Mouse (Mus musculus) midbrain, embryonic 16.5 days (tissue): ENCODE results near the gene Gm5127. TPM values are rescaled to one million over a fixed set of nuclear protein-coding genes. Genes with fewer than 3 reads are reported as not detected.
A peak's percentile ranks its signal among the peaks of the same experiment; 100 is the strongest.

Source experiments
- ATAC-seq: fragments of 200-750 bp; cut with Nextera tagmentation; 2 replicates; pipeline ENCODE4 v1.8.0; 2017; ENCODE audit warnings: moderate TSS enrichment
- H3K27ac ChIP-seq: fragments of 300-500 bp; sonication (generic); 2 replicates; pipeline ENCODE4 v1.5.1; 2014; ENCODE audit warnings: mild to moderate bottlenecking, low read length, mixed read lengths
- H3K27me3 ChIP-seq: fragments of 300-500 bp; sonication (generic); 2 replicates; pipeline ENCODE4 v1.6.1; 2014; ENCODE audit warnings: low read depth, low read length, mixed read lengths; ENCODE audit not compliant: control insufficient read depth, insufficient read depth
- H3K36me3 ChIP-seq: fragments of 300-500 bp; sonication (generic); 2 replicates; pipeline ENCODE4 v1.6.1; 2014; ENCODE audit warnings: mild to moderate bottlenecking, low read length, moderate library complexity, mixed read lengths; ENCODE audit not compliant: control insufficient read depth, insufficient read depth
- H3K4me1 ChIP-seq: fragments of 300-500 bp; sonication (generic); 2 replicates; pipeline ENCODE4 v1.6.1; 2014; ENCODE audit warnings: mild to moderate bottlenecking, low read length, mixed read lengths; ENCODE audit not compliant: control insufficient read depth, insufficient read depth
- H3K4me2 ChIP-seq: fragments of 300-500 bp; sonication (generic); 2 replicates; pipeline ENCODE4 v1.6.1; 2014; ENCODE audit warnings: mild to moderate bottlenecking, low read length, mixed read lengths
- H3K4me3 ChIP-seq: fragments of 300-500 bp; sonication (generic); 2 replicates; pipeline ENCODE4 v1.5.1; 2014; ENCODE audit warnings: low read depth, mild to moderate bottlenecking, low read length, moderate library complexity, mixed read lengths
- H3K9ac ChIP-seq: fragments of 300-500 bp; sonication (generic); 2 replicates; pipeline ENCODE4 v1.6.1; 2014; ENCODE audit warnings: low read depth, low read length, mixed read lengths
- H3K9me3 ChIP-seq: fragments of 300-500 bp; sonication (generic); replicated peaks from 2 replicates; pipeline ENCODE4 v1.6.1; 2014; ENCODE audit warnings: mild to moderate bottlenecking, low read length, mixed read lengths; ENCODE audit not compliant: control insufficient read depth, poor library complexity, severe bottlenecking
- WGBS: fragments of 180-500 bp; shearing (Covaris S2); extraction: QIAGEN DNeasy Blood & Tissue Kit; methylation state at CpG from one replicate; pipeline ENCODE4 v1.1.7; 2014; 5-methylcytosine and 5-hydroxymethylcytosine counted together
- polyA plus RNA-seq: library from polyadenylated mRNA; unstranded; fragments of >200 nt; fragmentation: Nextera tagmentation; extraction: Ambion mirVana; gene quantifications from 2 replicates; pipeline ENCODE4 v1.2.1, GENCODE M21; 2015

Gm5127 gene
- 0.13 and 0.30 TPM in 2 replicates for polyA plus RNA-seq

DNA sequence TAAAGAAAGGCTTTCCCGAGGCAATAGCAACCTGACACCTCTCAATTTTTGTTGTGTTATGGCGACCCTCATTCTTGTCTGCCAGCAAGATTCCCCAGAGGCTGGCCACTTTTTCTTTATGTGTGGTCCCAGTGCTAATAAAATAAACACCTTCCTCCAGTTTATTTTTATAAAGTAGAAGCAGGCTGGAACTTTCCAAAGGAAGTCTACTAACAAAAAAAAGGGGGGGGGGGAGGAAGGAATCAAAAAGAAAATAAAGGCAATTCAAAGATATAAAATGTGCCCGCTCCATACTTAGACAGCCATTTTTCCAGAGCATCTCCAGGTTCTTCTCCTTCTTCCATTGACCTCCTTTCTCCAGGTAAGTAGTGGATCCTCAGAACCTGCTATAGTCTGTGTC lies at the start of gene Gm5127:
Gm5127 (plus strand) TSS at position 301 of the 400 bp plus-strand sequence.
- Histone ChIP-seq H3K36me3 (no peaks in the 10 kb centered on the region), H3K4me2 (no peak within 1 kb of the TSS), H3K9ac (no peak within 1 kb of the TSS), H3K4me3 (no peak within 1 kb of the TSS), H3K4me1 (no peaks in the 10 kb centered on the region), H3K27me3 (no peaks in the 10 kb centered on the region), H3K27ac (no peak within 1 kb of the TSS), H3K9me3 (no peaks in the 10 kb centered on the region)
- no peak for ATAC-seq
- 61% methylated on average over 3 of the region's 3 CpGs for WGBS

DNA sequence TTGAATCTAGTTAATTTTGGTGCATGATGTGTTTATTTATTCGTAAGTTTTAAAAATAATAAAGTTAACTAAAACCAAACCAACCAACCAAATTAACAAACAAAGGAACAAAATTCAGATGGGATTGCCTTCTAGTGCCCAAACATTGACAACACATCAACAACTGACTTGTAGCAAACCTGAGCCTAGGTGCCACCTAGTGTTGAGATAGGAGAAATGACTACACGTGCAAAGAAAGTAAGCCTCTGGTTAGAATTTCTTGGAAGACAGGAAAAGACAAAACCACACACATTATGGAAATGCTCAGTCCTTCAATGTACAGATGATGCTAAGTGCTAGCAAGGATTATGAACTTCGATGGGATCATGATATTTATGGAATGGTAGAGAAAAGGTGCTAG lies 46.6 kb upstream of the Gm5127 start:
- no peaks in the 10 kb centered on the region for H3K27me3 ChIP-seq
- 38% methylated on average over 3 of the region's 3 CpGs for WGBS
- no peak overlapping the region for H3K27ac ChIP-seq
- H3K9ac ChIP-seq, result no peak overlapping the region
- ATAC-seq, result no peak
- no peaks in the 10 kb centered on the region for H3K36me3 ChIP-seq
- H3K4me3 ChIP-seq, result no peak overlapping the region
- H3K4me2 ChIP-seq, result no peak overlapping the region
- H3K9me3 ChIP-seq, result no peaks in the 10 kb centered on the region
- no peaks in the 10 kb centered on the region for H3K4me1 ChIP-seq

DNA sequence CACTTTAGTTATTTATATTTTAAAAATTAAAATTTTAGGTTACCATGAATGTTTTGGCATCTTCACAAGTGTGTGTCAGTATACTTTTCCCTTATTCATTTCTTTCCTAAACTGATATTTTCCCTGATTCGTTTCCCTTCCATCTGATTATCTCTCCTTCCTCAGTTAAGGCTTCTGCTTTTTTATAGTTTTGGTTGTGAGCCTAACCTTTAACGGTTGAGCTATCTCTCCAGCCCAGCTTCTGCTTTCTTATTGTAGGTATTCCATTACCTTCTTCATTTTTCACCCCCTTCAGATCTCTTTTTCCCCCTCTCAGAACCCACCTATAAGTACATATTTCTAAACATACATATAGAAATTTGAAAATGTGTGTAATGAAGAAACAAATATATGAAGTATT lies 27.5 kb upstream of the Gm5127 start:
- H3K27ac ChIP-seq, result no peak overlapping the region
- no peak for ATAC-seq
- H3K4me1 ChIP-seq, result no peaks in the 10 kb centered on the region
- no peak overlapping the region for H3K4me2 ChIP-seq
- no peaks in the 10 kb centered on the region for H3K9me3 ChIP-seq
- no peaks in the 10 kb centered on the region for H3K27me3 ChIP-seq
- no peak overlapping the region for H3K9ac ChIP-seq
- H3K36me3 ChIP-seq, result no peaks in the 10 kb centered on the region
- 82% methylated on average over 2 of the region's 2 CpGs for WGBS
- no peak overlapping the region for H3K4me3 ChIP-seq

DNA sequence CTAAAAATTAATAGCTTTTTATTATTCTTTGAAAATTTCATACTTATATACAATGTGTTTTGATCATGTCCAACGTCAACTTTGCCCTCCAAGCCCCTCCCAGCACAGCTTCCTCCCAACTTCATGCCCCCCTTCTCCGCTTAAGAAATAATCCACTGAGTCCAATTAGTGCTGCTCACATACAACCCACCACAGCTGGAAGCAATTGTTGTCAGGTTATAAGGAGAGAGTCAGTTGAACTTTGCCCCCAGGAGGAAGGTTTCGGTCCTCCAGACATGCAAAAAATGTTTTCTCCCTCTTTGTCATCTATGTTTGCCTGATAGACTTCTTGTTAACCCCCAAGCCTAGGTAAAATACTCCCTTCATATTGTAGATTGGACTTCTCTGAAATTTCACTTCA lies 4.0 kb upstream of the Gm5127 start:
- no peaks in the 10 kb centered on the region for H3K9me3 ChIP-seq
- no peaks in the 10 kb centered on the region for H3K4me1 ChIP-seq
- H3K27me3 ChIP-seq, result no peaks in the 10 kb centered on the region
- ATAC-seq, result no peak
- 53% methylated on average over 3 of the region's 3 CpGs for WGBS
- no peak overlapping the region for H3K9ac ChIP-seq
- no peaks in the 10 kb centered on the region for H3K36me3 ChIP-seq
- no peak overlapping the region for H3K27ac ChIP-seq
- H3K4me2 ChIP-seq, result no peak overlapping the region
- H3K4me3 ChIP-seq, result no peak overlapping the region

DNA sequence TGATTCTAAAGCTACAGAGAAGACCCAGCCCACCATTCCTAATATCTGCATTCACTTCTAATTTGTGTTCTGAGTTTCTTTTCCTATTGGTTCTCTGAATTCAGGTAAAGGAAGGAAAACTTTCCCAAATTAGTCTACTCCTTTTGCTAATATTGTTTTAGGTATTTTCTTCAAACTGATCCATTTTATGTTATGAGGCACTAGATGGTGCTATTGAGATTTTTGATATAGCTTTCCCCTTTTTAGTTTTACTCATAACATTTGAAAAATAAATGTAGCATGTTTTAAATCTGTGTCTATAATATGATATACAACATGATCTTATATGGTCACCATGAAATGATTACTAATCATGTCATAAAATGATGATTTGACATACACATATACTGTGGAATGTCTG lies 2.6 kb upstream of the Gm5127 start:
- H3K4me2 ChIP-seq, result no peak overlapping the region
- H3K9ac ChIP-seq, result no peak overlapping the region
- ATAC-seq, result no peak
- no peaks in the 10 kb centered on the region for H3K27me3 ChIP-seq
- no peaks in the 10 kb centered on the region for H3K4me1 ChIP-seq
- no peaks in the 10 kb centered on the region for H3K36me3 ChIP-seq
- H3K27ac ChIP-seq, result no peak overlapping the region
- H3K4me3 ChIP-seq, result no peak overlapping the region
- H3K9me3 ChIP-seq, result no peaks in the 10 kb centered on the region

DNA sequence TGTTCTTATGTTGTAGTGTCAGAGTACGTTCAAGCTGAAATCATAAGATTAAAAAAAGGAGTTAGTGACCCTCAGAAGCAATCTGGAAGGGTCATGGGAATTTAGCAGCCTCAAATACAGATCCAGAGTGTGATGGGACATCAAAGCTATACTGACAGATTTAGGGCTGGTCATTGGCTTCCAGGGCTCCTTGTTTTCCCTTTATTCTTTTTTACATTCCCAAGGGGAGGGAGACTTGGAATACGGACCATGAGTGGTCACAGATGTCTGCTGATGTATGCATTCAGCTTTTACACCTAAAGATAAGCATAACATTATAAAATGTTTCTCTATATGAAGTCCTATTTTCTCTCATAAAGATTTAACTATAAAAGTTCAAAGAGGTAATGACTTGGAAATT lies 789 bp upstream of the Gm5127 start:
- H3K27ac ChIP-seq, result no peak overlapping the region
- no peak for ATAC-seq
- no peaks in the 10 kb centered on the region for H3K9me3 ChIP-seq
- no peaks in the 10 kb centered on the region for H3K36me3 ChIP-seq
- H3K4me2 ChIP-seq, result no peak overlapping the region
- H3K27me3 ChIP-seq, result no peaks in the 10 kb centered on the region
- no peak overlapping the region for H3K4me3 ChIP-seq
- no peak overlapping the region for H3K9ac ChIP-seq
- H3K4me1 ChIP-seq, result no peaks in the 10 kb centered on the region
- WGBS, result 33% methylated on average over 2 of the region's 2 CpGs

DNA sequence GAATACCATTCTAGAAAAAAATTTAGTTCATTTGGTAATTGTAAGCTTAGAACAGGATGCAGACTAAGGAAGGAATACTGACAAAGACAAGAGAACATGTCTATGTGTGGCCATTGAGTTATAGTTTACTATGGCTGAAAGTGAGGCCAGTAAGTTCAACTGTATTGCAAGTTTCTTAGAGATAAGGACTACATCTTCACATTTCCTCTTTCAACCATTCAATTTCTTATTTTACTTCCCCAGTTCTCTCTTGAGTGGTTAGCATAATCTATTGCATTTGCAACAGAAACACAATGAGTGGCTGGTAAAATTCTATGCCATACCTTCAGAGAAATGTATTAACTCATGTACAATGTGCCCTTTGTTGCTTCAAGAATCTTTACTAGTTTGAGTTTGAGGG lies 10.9 kb downstream of the Gm5127 start:
- H3K9ac ChIP-seq, result no peak overlapping the region
- H3K27me3 ChIP-seq, result no peaks in the 10 kb centered on the region; the same call in 1 of the 2 replicates
- no peaks in the 10 kb centered on the region for H3K36me3 ChIP-seq
- no peak overlapping the region for H3K4me2 ChIP-seq
- no peak for ATAC-seq
- no peaks in the 10 kb centered on the region for H3K4me1 ChIP-seq
- H3K9me3 ChIP-seq, result no peaks in the 10 kb centered on the region
- no peak overlapping the region for H3K4me3 ChIP-seq
- no peak overlapping the region for H3K27ac ChIP-seq

DNA sequence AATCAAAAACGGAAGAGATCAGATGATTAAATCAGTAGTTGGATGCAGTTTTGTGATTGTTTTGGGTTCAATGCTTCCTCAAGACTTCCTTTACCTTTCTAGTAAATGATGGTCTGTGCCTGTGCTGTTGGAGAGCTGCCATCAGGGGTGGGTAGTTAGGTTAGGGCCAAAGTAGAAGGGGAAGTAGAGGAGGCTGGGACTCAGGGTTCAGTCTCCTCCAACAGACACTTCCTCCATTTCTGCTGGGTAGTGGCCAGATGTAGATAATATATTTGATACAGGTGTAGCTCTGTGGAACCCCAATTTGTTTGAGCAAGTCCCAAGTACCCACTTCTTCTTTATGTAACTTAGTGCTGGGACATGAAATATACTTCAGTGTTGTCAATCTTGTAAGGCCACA lies 12.9 kb downstream of the Gm5127 start:
- Histone ChIP-seq H3K9ac (no peak overlapping the region), H3K36me3 (no peaks in the 10 kb centered on the region), H3K4me3 (no peak overlapping the region), H3K27ac (no peak overlapping the region), H3K4me1 (no peaks in the 10 kb centered on the region), H3K9me3 (no peaks in the 10 kb centered on the region), H3K4me2 (no peak overlapping the region), H3K27me3 (no peaks in the 10 kb centered on the region; the same call in 1 of the 2 replicates)
- WGBS, result 92% methylated on average over 1 of the region's 1 CpGs
- ATAC-seq, result no peak

DNA sequence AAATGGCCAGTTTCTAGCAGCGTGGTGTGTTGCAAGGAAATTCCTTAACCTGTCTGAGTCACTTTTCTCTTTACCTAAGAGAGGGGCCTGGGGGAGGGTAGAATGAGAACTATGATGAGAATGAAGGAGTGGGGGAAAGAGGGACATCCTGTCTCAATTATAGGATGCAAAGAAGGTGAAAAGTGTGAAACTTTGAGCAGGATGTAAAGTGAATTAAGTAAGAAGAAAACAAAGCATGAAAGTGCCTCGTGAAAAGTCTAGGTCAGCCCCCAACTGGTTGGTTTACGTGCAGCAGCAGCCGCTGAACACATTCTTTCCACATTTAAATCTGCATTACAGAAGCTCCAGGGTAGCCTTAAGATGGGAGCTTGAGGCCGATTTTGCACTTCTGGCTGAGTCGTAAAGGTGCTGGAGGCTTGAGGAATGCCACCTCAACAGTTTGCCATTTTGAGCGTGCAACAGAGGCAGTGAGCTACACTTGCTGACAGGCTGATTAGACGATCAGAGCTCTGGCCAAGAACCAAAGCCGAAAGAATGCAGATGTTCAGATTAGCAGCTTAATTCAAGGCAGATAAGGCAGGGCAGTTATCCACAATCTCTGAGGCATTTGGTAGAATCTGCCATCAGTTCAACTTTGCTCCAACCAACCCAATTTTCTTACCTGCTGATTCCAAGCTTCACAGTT lies 19.7 kb downstream of the Gm5127 start:
- Histone ChIP-seq H3K9me3 (no peaks in the 10 kb centered on the region), H3K36me3 (no peaks in the 10 kb centered on the region), H3K4me2 (0 out of 2 replicates have a peak overlapping the region, but pooled peaks have one; percentile 3), H3K27me3 (no peaks in the 10 kb centered on the region; the same call in 1 of the 2 replicates), H3K4me1 (no peaks in the 10 kb centered on the region), H3K27ac (no peak overlapping the region), H3K9ac (no peak overlapping the region), H3K4me3 (no peak overlapping the region)
- WGBS, result 20% methylated on average over 9 of the region's 9 CpGs
- ATAC-seq, result no peak
